Mouse (Mus musculus): ENCODE measurements around the gene Arid1b.

- TF ChIP-seq CTCF (IDR thresholded peaks at IDR 0.05; ENCODE audit: low read depth): no peak
- no peak for TF ChIP-seq EP300 (IDR thresholded peaks at IDR 0.05; ENCODE audit: low read depth)
These were observed 29.6 kb downstream of the Arid1b start for GRCm38 (mm10) chr17:5023745-5024144.

Data from liver, postnatal 0 days (tissue).